Mouse (Mus musculus) stomach, postnatal 0 days (tissue): ENCODE results near the gene Tbx5.

Source experiments
- CTCF ChIP-seq: IDR thresholded peaks from 2 replicates; pipeline ENCODE4 v1.5.1; 2016; ENCODE audit warnings: antibody characterized with exemption, low read depth, mild to moderate bottlenecking, moderate library complexity
- EP300 ChIP-seq: optimal IDR thresholded peaks from 2 replicates; pipeline ENCODE3; 2016; ENCODE audit warnings: antibody characterized with exemption

- no peak for TF ChIP-seq CTCF
- TF ChIP-seq EP300 = no peak
Measured at GRCm38 (mm10) chr5:119835053-119835867, 2.8 kb downstream of the Tbx5 start.
